Mouse (Mus musculus): ENCODE data around the gene Cldn34a.
A peak's percentile ranks its signal among the peaks of the same experiment; 100 is the strongest.

Gene Cldn34a

DNA sequence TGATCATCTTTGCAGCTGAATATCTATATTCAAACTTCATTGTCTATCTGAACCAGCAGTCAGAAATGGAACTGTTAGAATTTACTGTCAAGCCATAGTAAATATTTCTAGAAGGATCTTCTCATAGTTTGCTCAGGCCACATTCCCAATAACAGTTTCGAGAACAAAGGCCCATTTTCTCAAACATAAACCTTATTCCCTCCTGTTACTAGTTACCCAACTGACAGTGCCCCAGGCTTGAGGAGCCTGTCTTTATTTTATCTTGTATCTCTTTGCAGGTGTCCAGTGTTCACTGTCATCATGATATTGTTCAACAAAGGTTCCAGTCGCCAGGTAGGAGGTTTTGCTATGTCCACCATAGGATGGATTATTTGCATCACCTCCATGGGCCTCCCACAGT is at the start of gene Cldn34a:
TSS of gene Cldn34a (plus strand) at position 301 of the 400 bp plus-strand sequence.
- DNase-seq (ENCODE audit: inconsistent age in 2 of 2, low spot score in 1 of 2), result no peak

DNA sequence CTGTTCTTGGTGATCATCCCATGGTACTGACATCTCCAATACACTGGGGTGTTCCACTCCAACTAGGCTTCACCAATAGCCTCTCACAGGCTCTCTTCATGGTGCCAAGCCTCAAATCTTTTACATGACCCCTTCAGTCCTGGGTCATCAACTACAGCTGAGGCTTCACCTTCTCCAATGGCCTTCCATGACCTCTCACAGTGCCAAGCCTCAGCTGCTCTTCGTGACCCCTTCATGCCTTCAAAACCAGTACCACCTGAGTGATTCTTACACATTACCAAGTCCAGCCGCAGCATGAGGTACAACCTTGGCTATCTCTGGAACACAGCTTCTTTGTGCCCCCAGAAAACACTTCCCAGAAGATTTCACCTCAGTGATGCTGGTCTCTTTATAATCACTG is 44.5 kb upstream of the Cldn34a start:
- peak in 1 of 2 experiments; percentile 37 for DNase-seq (ENCODE audit: inconsistent age in 2 of 2, low spot score in 1 of 2)

DNA sequence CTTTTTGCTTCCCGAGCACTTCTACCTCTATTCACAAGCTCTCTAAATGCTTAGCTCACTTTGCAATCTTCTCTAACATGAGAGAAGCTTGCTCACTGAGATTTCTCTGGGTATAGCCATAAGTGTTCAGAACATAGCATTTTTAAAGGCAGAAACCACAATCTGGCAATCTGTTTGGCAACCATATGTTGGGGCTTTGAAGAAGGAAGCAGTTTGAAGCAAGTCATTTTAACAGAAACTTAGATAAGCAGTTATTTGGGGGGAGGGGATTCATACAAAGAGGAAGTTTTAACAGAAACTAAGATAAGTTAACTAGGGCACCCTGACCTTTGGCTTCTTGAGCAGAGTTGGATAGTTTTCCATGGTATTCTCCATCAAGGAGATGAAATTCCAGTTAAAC is 17.4 kb upstream of the Cldn34a start:
- no peak for DNase-seq (ENCODE audit: inconsistent age in 2 of 2, low spot score in 1 of 2)

DNA sequence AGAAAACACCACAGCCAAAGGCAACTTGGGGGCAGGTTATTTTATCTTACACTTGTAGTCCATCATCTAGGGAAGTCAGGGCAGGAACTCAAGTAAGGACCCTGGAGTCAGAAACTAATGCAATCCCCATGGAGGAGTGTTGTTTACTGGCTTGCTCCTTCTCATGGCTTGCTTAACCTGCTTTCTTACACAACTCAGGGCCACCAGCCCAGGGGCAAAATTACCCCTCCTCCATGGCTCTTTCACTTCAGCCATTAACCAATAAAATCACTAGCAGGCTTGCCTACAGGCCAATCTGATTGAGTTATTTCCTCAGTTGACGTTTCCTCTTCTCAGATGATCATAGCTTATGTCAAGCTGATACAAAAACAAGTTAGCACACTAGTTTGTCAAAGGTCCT is 15.0 kb upstream of the Cldn34a start:
- DNase-seq (ENCODE audit: inconsistent age in 2 of 2, low spot score in 1 of 2), result peak in 1 of 2 experiments; percentile 20

DNA sequence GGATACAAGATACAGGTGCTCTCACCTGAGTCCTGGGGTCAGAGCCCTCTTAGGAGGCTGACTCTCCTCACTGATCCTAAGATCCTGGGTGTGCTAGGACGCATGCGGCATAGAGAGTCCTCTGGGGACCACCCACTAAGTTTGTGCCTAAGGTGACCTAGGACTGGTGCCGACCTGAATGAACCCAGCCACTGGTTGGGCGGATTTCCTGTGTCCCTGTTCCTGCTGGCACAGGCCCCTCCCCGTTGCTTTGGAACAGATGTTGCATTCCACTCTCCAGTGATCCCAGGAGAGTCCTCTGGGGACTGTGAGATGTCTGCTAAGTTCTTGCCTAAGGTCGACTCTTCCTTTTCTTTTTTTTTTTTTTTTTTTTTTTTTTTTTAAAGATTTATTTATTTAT is 5.7 kb upstream of the Cldn34a start:
- no peak for DNase-seq (ENCODE audit: inconsistent age in 2 of 2, low spot score in 1 of 2)
